Mouse (Mus musculus) small intestine, adult 2 months (tissue): Measurements from ENCODE around the gene Lzts2.

Source experiments
- CTCF ChIP-seq: fragments of 200-500 bp; IDR thresholded peaks from 2 replicates; pipeline ENCODE4 v1.5.1; 2012; ENCODE audit warnings: low read depth, mild to moderate bottlenecking, control low read depth, inconsistent platforms, low read length, moderate library complexity, mixed read lengths; ENCODE audit not compliant: insufficient replicate concordance, insufficient read length; ENCODE audit errors: extremely low read depth
- POLR2A ChIP-seq: fragments of 200-500 bp; IDR thresholded peaks from 2 replicates; pipeline ENCODE4 v1.6.1; 2012; ENCODE audit warnings: low read depth, mild to moderate bottlenecking, control low read depth, inconsistent platforms, low read length, moderate library complexity

DNA sequence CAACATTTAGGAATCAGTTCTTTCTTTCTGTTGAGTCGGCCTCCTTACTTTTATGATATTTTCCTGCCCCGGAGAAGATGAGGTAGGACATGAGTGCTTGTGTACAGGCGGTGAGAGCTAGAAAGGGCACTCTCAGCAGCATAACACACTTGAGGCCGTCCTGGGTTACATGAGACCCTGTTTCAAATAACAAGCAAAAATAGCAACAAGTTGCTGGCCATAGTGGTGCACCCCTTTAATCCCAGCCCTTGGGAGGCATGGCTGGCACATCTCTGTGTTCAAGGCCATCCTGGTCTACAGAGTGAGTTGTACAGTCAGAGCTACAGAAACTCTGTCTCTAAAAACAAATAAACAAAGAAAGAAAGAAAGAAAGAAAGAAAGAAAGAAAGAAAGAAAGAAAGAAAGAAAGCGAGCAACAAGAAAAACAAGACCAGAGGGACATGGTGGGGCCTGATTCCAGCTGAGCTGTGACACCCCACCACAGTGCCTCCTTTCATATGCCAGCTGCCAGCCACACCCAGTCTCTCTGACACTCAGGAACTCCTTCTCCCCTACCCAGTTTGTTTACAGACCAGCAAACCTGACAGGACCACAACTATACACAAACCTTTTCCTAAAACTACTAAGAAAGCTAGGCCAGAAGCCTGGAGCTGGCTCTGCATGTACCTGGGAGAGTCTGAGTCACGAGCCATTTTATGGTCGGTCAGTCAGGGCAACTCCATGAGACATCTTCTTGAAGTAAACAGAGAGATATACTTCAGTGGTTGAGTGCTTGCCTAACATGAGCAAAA lies 42.9 kb downstream of the Lzts2 start:
- TF ChIP-seq CTCF (no peak), POLR2A (no peak)
